Mouse (Mus musculus) cerebellum, adult (tissue): ENCODE data around the gene Tesc.
A peak's percentile ranks its signal among the peaks of the same experiment; 100 is the strongest.

ENCODE experiments used
- ATAC-seq: cut with Nextera tagmentation; 2 replicates; pipeline ENCODE4 v1.9.2; 2017; ENCODE audit warnings: mild to moderate bottlenecking, moderate library complexity, mixed read lengths; ENCODE audit not compliant: insufficient number of reproducible peaks, low FRiP score, low TSS enrichment

The Tesc gene

GRCm38 (mm10) chr5:118027698-118028190 is at the start of gene Tesc:
Gene Tesc, plus strand, starts transcription at chr5:118027743.
- ATAC-seq, result peak; percentile 24; the same call in 1 of the 2 replicates

- no peak for ATAC-seq
Measured at GRCm38 (mm10) chr5:117978159-117978697, 49.3 kb upstream of the Tesc start.

GRCm38 (mm10) chr5:117979082-117979481 is 48.5 kb upstream of the Tesc start:
- no peak for ATAC-seq

GRCm38 (mm10) chr5:117980921-117981320 is 46.6 kb upstream of the Tesc start:
- no peak for ATAC-seq

GRCm38 (mm10) chr5:117981943-117982342 is 45.6 kb upstream of the Tesc start:
- no peak for ATAC-seq

GRCm38 (mm10) chr5:117986327-117986726 is 41.2 kb upstream of the Tesc start:
- no peak for ATAC-seq

- ATAC-seq, result no peak
Measured at GRCm38 (mm10) chr5:117987891-117988290, 39.7 kb upstream of the Tesc start.

GRCm38 (mm10) chr5:117988367-117988766 is 39.2 kb upstream of the Tesc start:
- ATAC-seq, result no peak

GRCm38 (mm10) chr5:117989773-117990172 is 37.8 kb upstream of the Tesc start:
- no peak for ATAC-seq

GRCm38 (mm10) chr5:117990957-117991356 is 36.6 kb upstream of the Tesc start:
- ATAC-seq, result no peak

GRCm38 (mm10) chr5:117993550-117993949 is 34.0 kb upstream of the Tesc start:
- ATAC-seq, result no peak

GRCm38 (mm10) chr5:117995372-117995901 is 32.1 kb upstream of the Tesc start:
- 0 out of 2 replicates have a peak, but pooled peaks have one; percentile 37 for ATAC-seq

- no peak for ATAC-seq
Measured at GRCm38 (mm10) chr5:117995911-117996310, 31.6 kb upstream of the Tesc start.

- ATAC-seq, result no peak
Measured at GRCm38 (mm10) chr5:117996581-117996980, 31.0 kb upstream of the Tesc start.

GRCm38 (mm10) chr5:117997434-117997970 is 30.0 kb upstream of the Tesc start:
- ATAC-seq, result no peak

GRCm38 (mm10) chr5:117999061-117999460 is 28.5 kb upstream of the Tesc start:
- ATAC-seq, result no peak

GRCm38 (mm10) chr5:117999584-117999983 is 28.0 kb upstream of the Tesc start:
- no peak for ATAC-seq

GRCm38 (mm10) chr5:118002059-118002458 is 25.5 kb upstream of the Tesc start:
- peak; percentile 16; the same call in 1 of the 2 replicates for ATAC-seq

GRCm38 (mm10) chr5:118004619-118005018 is 22.9 kb upstream of the Tesc start:
- no peak for ATAC-seq

GRCm38 (mm10) chr5:118005728-118006127 is 21.8 kb upstream of the Tesc start:
- 0 out of 2 replicates have a peak, but pooled peaks have one; percentile 16 for ATAC-seq

GRCm38 (mm10) chr5:118008344-118008743 is 19.2 kb upstream of the Tesc start:
- no peak for ATAC-seq

GRCm38 (mm10) chr5:118010872-118011271 is 16.7 kb upstream of the Tesc start:
- ATAC-seq, result no peak
